Mouse (Mus musculus) hindbrain, postnatal 0 days (tissue): Measurements from ENCODE around the gene Dram2. TPM values are rescaled to one million over a fixed set of nuclear protein-coding genes. Genes with fewer than 3 reads are reported as not detected.

Source experiments
- ATAC-seq: fragments of 200-750 bp; cut with Nextera tagmentation; 2 replicates; pipeline ENCODE4 v1.8.0; 2017; ENCODE audit warnings: mild to moderate bottlenecking, moderate TSS enrichment, moderate library complexity
- DNase-seq: peaks from one replicate; pipeline ENCODE4 v3.0.0-alpha.2; 2015; ENCODE audit warnings: low spot score
- H3K27ac ChIP-seq: fragments of 300-500 bp; sonication (generic); 2 replicates; pipeline ENCODE4 v1.5.1; 2014; ENCODE audit warnings: mild to moderate bottlenecking
- H3K27me3 ChIP-seq: fragments of 300-500 bp; sonication (generic); 2 replicates; pipeline ENCODE4 v1.6.1; 2014; ENCODE audit warnings: low read length, mixed read lengths; ENCODE audit not compliant: insufficient read depth
- H3K36me3 ChIP-seq: fragments of 300-500 bp; sonication (generic); 2 replicates; pipeline ENCODE4 v1.6.1; 2014; ENCODE audit warnings: low read length, mixed read lengths; ENCODE audit not compliant: insufficient read depth
- H3K4me1 ChIP-seq: fragments of 300-500 bp; sonication (generic); 2 replicates; pipeline ENCODE4 v1.6.1; 2014; ENCODE audit warnings: antibody characterized with exemption, low read length, mixed read lengths; ENCODE audit not compliant: insufficient read depth
- H3K4me2 ChIP-seq: fragments of 300-500 bp; sonication (generic); 2 replicates; pipeline ENCODE4 v1.6.1; 2014; ENCODE audit warnings: low read depth, mild to moderate bottlenecking, low read length, moderate library complexity, mixed read lengths
- H3K4me3 ChIP-seq: fragments of 300-500 bp; sonication (generic); 2 replicates; pipeline ENCODE4 v1.5.1; 2014; ENCODE audit warnings: low read length
- H3K9ac ChIP-seq: fragments of 300-500 bp; sonication (generic); replicated peaks from 2 replicates; pipeline ENCODE4 v1.6.1; 2014; ENCODE audit warnings: mild to moderate bottlenecking, low read length, moderate library complexity, mixed read lengths
- H3K9me3 ChIP-seq: fragments of 300-500 bp; sonication (generic); 2 replicates; pipeline ENCODE4 v1.6.1; 2016; ENCODE audit warnings: low read length, mixed read lengths
- CTCF ChIP-seq: IDR thresholded peaks from 2 replicates; pipeline ENCODE4 v1.5.1; 2016; ENCODE audit warnings: antibody characterized with exemption, control low read depth, low read depth
- WGBS: fragments of 180-500 bp; shearing (Covaris S2); extraction: QIAGEN DNeasy Blood & Tissue Kit; methylation state at CpG from one replicate; pipeline ENCODE4 v1.1.7; 2014; 5-methylcytosine and 5-hydroxymethylcytosine counted together
- polyA plus RNA-seq: library from polyadenylated mRNA; unstranded; fragments of >200 nt; fragmentation: Nextera tagmentation; extraction: Ambion mirVana; gene quantifications from 2 replicates; pipeline ENCODE4 v1.2.1, GENCODE M21; 2015
- total RNA-seq: library from RNA; depleted of rRNA; stranded (reverse); fragments of >200 nt; gene quantifications from 2 replicates; pipeline ENCODE4 v1.2.3, GENCODE M21; 2014; rRNA removed

The Dram2 gene
- total RNA-seq (49.9 and 51.7 TPM in 2 replicates), polyA plus RNA-seq (66.1 and 69.6 TPM in 2 replicates)

GRCm38 (mm10) chr3:106547171-106547923 lies at the start of gene Dram2, which contains the start of gene Cept1:
Dram2 (plus strand) TSS chr3:106547798.
Cept1 (minus strand) TSS chr3:106547802.
- peak within 1 kb of the TSS; percentile 94 for H3K27ac ChIP-seq
- H3K9me3 ChIP-seq = no peaks in the 10 kb centered on the region
- no peaks in the 10 kb centered on the region for H3K27me3 ChIP-seq
- peak within 1 kb of the TSS; percentile 81 for H3K4me2 ChIP-seq
- peak; percentile 97 for ATAC-seq
- no peaks in the 10 kb centered on the region; the same call in 1 of the 2 replicates for H3K36me3 ChIP-seq
- DNase-seq = peak; percentile 97
- H3K9ac ChIP-seq = peak within 1 kb of the TSS; percentile 77
- TF ChIP-seq CTCF = peak; percentile 23; the same call in 1 of the 2 replicates
- peak within 1 kb of the TSS; percentile 68 for H3K4me3 ChIP-seq
- H3K4me1 ChIP-seq = peaks cover 7% of the 10 kb centered on the region; the same call in 1 of the 2 replicates
- WGBS = under 1% methylated on average over 62 of the region's 63 CpGs

DNA sequence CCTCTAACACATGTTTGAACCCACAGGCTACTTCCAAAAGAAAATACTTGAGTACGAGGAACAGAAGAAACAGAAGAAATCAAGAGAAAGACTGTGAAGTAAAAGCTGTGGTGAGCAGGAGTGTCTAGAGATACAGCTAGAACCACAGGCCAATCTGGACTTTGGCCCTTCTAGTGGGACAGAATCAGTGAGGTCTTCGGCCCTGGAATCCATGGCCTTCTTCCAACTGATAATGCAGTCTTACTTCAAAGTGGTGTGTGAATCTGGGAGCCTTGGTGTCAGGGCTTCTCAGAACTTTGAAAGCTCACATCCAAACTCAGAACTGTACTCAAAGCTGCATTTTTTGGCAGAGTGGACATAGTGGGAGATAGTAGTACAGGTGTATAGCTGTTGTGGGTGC lies 47.1 kb upstream of the Dram2 start:
- peaks cover 19% of the 10 kb centered on the region; the same call in 1 of the 2 replicates for H3K36me3 ChIP-seq
- H3K9me3 ChIP-seq = no peaks in the 10 kb centered on the region
- ATAC-seq = no peak
- no peak overlapping the region for H3K9ac ChIP-seq
- H3K4me2 ChIP-seq = no peak overlapping the region
- no peak for TF ChIP-seq CTCF
- 91% methylated on average over 2 of the region's 2 CpGs for WGBS
- H3K4me3 ChIP-seq = no peak overlapping the region
- no peak for DNase-seq
- no peaks in the 10 kb centered on the region for H3K4me1 ChIP-seq
- no peak overlapping the region for H3K27ac ChIP-seq
- H3K27me3 ChIP-seq = no peaks in the 10 kb centered on the region

DNA sequence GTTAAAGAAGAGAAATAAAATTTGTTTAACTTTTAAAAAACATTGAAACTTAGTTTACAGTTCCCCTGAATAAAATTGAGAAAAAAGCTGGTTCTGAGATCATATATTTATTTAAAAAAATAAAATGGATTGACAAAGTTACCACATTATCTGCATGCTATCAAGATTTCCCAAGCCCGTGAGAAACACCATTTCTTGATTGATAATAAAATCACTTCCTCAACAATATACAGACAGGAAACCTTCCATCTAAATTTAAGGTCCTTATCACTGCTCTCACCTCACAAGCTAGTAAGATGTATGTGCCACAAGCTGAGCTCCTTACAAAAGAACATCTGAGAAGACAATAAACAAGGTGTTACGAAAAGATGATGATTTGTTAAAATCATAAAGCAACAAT lies 44.7 kb upstream of the Dram2 start:
- H3K4me2 ChIP-seq = no peak overlapping the region
- ATAC-seq (no peak), DNase-seq (no peak)
- no peaks in the 10 kb centered on the region for H3K9me3 ChIP-seq
- H3K4me1 ChIP-seq = no peaks in the 10 kb centered on the region
- WGBS = 94% methylated on average over 2 of the region's 2 CpGs
- no peak overlapping the region for H3K9ac ChIP-seq
- H3K4me3 ChIP-seq = no peak overlapping the region
- TF ChIP-seq CTCF = no peak
- H3K27ac ChIP-seq = no peak overlapping the region
- H3K36me3 ChIP-seq = peaks cover 19% of the 10 kb centered on the region; the same call in 1 of the 2 replicates
- H3K27me3 ChIP-seq = no peaks in the 10 kb centered on the region

GRCm38 (mm10) chr3:106510669-106511068 lies 36.9 kb upstream of the Dram2 start:
- no peak overlapping the region for H3K9ac ChIP-seq
- no peak for TF ChIP-seq CTCF
- no peaks in the 10 kb centered on the region for H3K27me3 ChIP-seq
- no peaks in the 10 kb centered on the region for H3K36me3 ChIP-seq
- H3K4me3 ChIP-seq = no peak overlapping the region
- H3K9me3 ChIP-seq = no peaks in the 10 kb centered on the region
- no peak for DNase-seq
- no peaks in the 10 kb centered on the region for H3K4me1 ChIP-seq
- H3K4me2 ChIP-seq = no peak overlapping the region
- 81% methylated on average over 1 of the region's 1 CpGs for WGBS
- H3K27ac ChIP-seq = no peak overlapping the region
- no peak for ATAC-seq

- no peak overlapping the region for H3K4me2 ChIP-seq
- no peaks in the 10 kb centered on the region for H3K9me3 ChIP-seq
- no peaks in the 10 kb centered on the region for H3K4me1 ChIP-seq
- H3K9ac ChIP-seq = no peak overlapping the region
- TF ChIP-seq CTCF = no peak
- no peaks in the 10 kb centered on the region for H3K36me3 ChIP-seq
- H3K27me3 ChIP-seq = no peaks in the 10 kb centered on the region
- 94% methylated on average over 6 of the region's 6 CpGs for WGBS
- H3K27ac ChIP-seq = no peak overlapping the region
- no peak overlapping the region for H3K4me3 ChIP-seq
- no peak for DNase-seq
- ATAC-seq = no peak
These were observed 32.6 kb upstream of the Dram2 start for GRCm38 (mm10) chr3:106515016-106515415.

- no peak overlapping the region for H3K27ac ChIP-seq
- no peaks in the 10 kb centered on the region for H3K9me3 ChIP-seq
- no peaks in the 10 kb centered on the region for H3K27me3 ChIP-seq
- no peak for ATAC-seq
- H3K4me3 ChIP-seq = no peak overlapping the region
- 98% methylated on average over 1 of the region's 1 CpGs for WGBS
- H3K4me2 ChIP-seq = no peak overlapping the region
- H3K9ac ChIP-seq = no peak overlapping the region
- no peaks in the 10 kb centered on the region for H3K36me3 ChIP-seq
- H3K4me1 ChIP-seq = no peaks in the 10 kb centered on the region
- no peak for TF ChIP-seq CTCF
- no peak for DNase-seq
These were observed 24.9 kb upstream of the Dram2 start for GRCm38 (mm10) chr3:106522730-106523129.

GRCm38 (mm10) chr3:106526411-106526810 lies 21.2 kb upstream of the Dram2 start:
- Histone ChIP-seq H3K4me1 (no peaks in the 10 kb centered on the region), H3K36me3 (no peaks in the 10 kb centered on the region), H3K9me3 (no peaks in the 10 kb centered on the region), H3K4me3 (no peak overlapping the region), H3K9ac (no peak overlapping the region), H3K27ac (no peak overlapping the region), H3K27me3 (no peaks in the 10 kb centered on the region), H3K4me2 (no peak overlapping the region)
- 79% methylated on average over 2 of the region's 2 CpGs for WGBS
- no peak for DNase-seq
- ATAC-seq = no peak
- no peak for TF ChIP-seq CTCF
